Mouse (Mus musculus) c-Kit-positive CD71-positive TER-119-negative erythroid progenitor cells, embryonic 14.5 days (primary cell): ENCODE results near the gene Actr3.

ENCODE experiments used
- DNase-seq: peaks from one replicate; pipeline ENCODE4 v3.0.0-alpha.2; 2013; ENCODE audit warnings: low read depth

Actr3 gene

DNA sequence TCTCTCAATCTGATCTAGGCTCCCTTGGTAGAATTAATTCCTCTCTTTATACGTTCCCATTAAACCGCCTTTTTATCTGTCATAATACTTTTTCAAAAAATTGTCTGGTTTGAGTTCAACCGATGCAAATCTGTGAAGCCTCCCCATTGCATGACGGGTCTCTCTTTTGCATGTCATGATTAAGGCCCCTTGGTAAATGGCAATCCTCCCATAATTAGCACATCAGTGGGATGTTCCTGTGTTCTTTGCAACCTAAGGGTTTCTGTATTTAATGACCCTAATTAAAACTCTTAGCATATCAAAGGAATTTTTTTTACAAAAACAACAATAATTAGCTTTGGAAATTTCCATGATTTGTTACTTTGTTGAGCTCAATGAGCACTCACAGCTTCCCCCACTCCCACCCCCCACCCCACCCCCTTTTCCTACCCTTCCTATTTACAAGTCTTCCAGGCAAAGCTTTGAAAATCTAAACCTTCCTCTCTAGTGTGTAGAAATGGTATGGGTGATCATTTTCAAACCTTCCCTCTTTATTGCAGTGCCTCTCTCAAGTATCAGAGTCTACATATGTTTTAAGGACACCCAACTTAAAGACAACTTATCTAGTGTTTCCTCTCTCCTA is 84.0 kb downstream of the Actr3 start:
- no peak for DNase-seq

GRCm38 (mm10) chr1:125350843-125351242 is 84.7 kb downstream of the Actr3 start:
- DNase-seq = no peak

GRCm38 (mm10) chr1:125345854-125346253 is 89.7 kb downstream of the Actr3 start:
- no peak for DNase-seq

- no peak for DNase-seq
Observed at GRCm38 (mm10) chr1:125345448-125345847, 90.1 kb downstream of the Actr3 start.

- no peak for DNase-seq
Observed at GRCm38 (mm10) chr1:125343105-125343504, 92.4 kb downstream of the Actr3 start.
